Mouse (Mus musculus) thymus, postnatal 4 days (tissue): ENCODE measurements around the gene Arhgap33.
A peak's percentile ranks its signal among the peaks of the same experiment; 100 is the strongest.
"Not testable (repeated sequence)": the region's sequence is repeated elsewhere in the genome, so short reads cannot be mapped to it uniquely, and the experiment has no call there.

ENCODE experiments used
- DNase-seq: peaks from one replicate; pipeline ENCODE4 v3.0.0; 2021

Arhgap33 gene

DNA sequence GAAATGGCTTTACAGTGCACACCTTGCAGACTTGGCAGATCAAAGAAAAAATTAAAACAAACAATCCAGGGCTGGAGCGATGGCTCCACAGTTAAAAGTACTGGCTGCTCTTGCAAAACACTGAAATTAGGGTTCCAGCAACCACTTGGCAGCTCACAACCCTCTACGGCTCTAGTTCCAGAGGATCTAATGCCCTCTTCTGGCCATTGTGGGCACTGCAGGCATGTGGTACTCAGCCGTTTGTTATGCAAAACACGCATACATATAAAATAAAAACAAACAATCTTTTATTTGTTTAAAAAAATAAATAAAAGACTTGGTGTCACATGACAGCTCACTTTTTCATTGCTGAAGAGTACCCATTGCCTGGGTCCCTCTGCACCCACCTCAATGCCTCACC, 42.1 kb downstream of the Arhgap33 start:
- peak; percentile 92 for DNase-seq

DNA sequence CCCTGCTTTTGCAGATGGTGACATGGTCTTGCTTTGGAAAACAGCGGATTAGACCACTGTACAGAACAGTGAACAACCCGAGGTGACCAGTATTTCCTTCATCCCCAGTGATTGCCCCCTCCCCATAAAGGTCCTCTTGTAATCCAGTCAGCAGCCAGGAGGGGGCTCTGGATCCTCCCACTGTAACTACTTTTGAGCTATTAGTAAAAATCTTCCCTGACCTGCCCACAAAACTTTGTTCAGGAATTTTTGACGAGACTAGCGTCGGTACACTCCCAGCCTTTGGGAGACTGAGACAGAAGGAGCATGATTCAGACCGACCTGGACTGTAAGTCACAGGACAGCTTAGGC, 43.9 kb downstream of the Arhgap33 start:
- DNase-seq: no peak

GRCm38 (mm10) chr7:30490251-30490956, 44.5 kb downstream of the Arhgap33 start:
- peak; percentile 63 for DNase-seq

GRCm38 (mm10) chr7:30484250-30484649, 50.6 kb downstream of the Arhgap33 start:
- DNase-seq: peak; percentile 41

GRCm38 (mm10) chr7:30477415-30478381, 57.2 kb downstream of the Arhgap33 start:
- DNase-seq: no peak

GRCm38 (mm10) chr7:30476136-30476535, 58.7 kb downstream of the Arhgap33 start:
- not testable (repeated sequence) for DNase-seq

DNA sequence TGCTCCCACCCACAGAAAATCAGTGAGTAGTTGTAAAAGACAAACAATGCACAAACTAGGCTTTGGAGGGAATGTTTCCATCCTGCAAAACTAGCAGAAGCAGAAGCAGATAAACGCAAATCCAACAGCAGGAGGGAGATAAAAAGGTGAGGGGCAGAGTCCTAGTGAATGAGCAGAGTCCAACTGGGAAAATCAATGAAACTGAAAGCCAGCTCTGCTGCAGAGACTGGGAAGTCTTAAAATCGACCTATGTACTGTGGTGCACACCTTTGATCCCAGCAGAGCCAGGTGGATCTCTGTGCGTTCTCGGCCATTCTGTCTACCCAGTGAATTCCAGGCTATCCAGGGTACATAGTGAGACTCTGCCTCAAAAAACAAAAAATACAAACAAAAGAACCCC, 59.9 kb downstream of the Arhgap33 start:
- no peak for DNase-seq

GRCm38 (mm10) chr7:30472411-30472810, 62.4 kb downstream of the Arhgap33 start:
- peak; percentile 76 for DNase-seq
